Mouse (Mus musculus): ENCODE data around the gene Msgn1.
A peak's percentile ranks its signal among the peaks of the same experiment; 100 is the strongest.

The Msgn1 gene

GRCm38 (mm10) chr12:11198026-11198425, 10.7 kb downstream of the Msgn1 start:
- DNase-seq = no peak

DNA sequence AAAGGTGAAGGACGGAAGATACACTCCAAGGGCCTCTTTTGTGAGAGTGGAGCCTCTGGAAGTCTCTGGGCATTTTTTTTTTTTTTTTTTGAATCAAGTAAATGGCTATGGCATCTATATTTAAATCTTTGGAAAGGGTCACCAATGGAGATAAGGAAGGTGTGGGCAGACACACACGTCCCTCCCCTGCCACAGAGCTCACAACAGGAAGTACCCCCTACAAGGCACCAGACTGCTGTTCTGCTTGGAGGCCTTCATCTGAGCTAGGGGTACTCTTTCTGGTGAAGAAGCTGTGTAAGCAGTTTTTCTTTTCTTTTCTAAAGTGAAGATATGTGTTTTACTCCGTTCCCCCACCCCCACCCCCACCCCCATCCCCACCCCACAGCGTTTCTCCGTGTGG, 11.9 kb downstream of the Msgn1 start:
- no peak for DNase-seq

- DNase-seq = peak; percentile 19
These were observed 12.6 kb downstream of the Msgn1 start for GRCm38 (mm10) chr12:11196142-11196597.

- no peak for DNase-seq
These were observed 13.7 kb downstream of the Msgn1 start for GRCm38 (mm10) chr12:11195031-11195430.

- DNase-seq = peak; percentile 54
These were observed 30.2 kb downstream of the Msgn1 start for GRCm38 (mm10) chr12:11178486-11179154.

GRCm38 (mm10) chr12:11177408-11178394, 31.1 kb downstream of the Msgn1 start:
- no peak for DNase-seq

GRCm38 (mm10) chr12:11158670-11159069, 50.1 kb downstream of the Msgn1 start:
- no peak for DNase-seq
